Mouse (Mus musculus) forebrain, embryonic 14.5 days (tissue): Measurements from ENCODE around the gene Clpx. TPM values are rescaled to one million over a fixed set of nuclear protein-coding genes. Genes with fewer than 3 reads are reported as not detected.

Experiments used
- ATAC-seq: fragments of 200-750 bp; cut with Nextera tagmentation; 2 replicates; pipeline ENCODE4 v1.8.0; 2017; ENCODE audit warnings: mild to moderate bottlenecking, moderate library complexity
- DNase-seq: peaks from one replicate; pipeline ENCODE4 v3.0.0-alpha.2; 2015; ENCODE audit warnings: low spot score
- H3K27ac ChIP-seq: fragments of 300-500 bp; sonication (generic); 2 replicates; pipeline ENCODE4 v1.5.1; 2014; ENCODE audit warnings: low read depth, mild to moderate bottlenecking, control low read depth, low read length, moderate library complexity
- H3K27me3 ChIP-seq: fragments of 300-500 bp; sonication (generic); replicated peaks from 2 replicates; pipeline ENCODE4 v1.6.1; 2014; ENCODE audit warnings: low read length, control low read depth, mixed read lengths; ENCODE audit not compliant: control insufficient read depth, insufficient read depth
- H3K36me3 ChIP-seq: fragments of 300-500 bp; sonication (generic); 2 replicates; pipeline ENCODE4 v1.6.1; 2014; ENCODE audit warnings: low read length, control low read depth; ENCODE audit not compliant: control insufficient read depth, insufficient read depth
- H3K4me1 ChIP-seq: fragments of 300-500 bp; sonication (generic); 2 replicates; pipeline ENCODE4 v1.6.1; 2014; ENCODE audit warnings: antibody characterized with exemption, low read length, control low read depth; ENCODE audit not compliant: control insufficient read depth, insufficient read depth
- H3K4me2 ChIP-seq: fragments of 300-500 bp; sonication (generic); 2 replicates; pipeline ENCODE4 v1.6.1; 2014; ENCODE audit warnings: mild to moderate bottlenecking, control low read depth, low read length
- H3K4me3 ChIP-seq: fragments of 300-500 bp; sonication (generic); 2 replicates; pipeline ENCODE4 v1.5.1; 2014; ENCODE audit warnings: low read depth, low read length, control low read depth
- H3K9ac ChIP-seq: fragments of 300-500 bp; sonication (generic); 2 replicates; pipeline ENCODE4 v1.6.1; 2014; ENCODE audit warnings: mild to moderate bottlenecking, low read length, control low read depth, moderate library complexity
- H3K9me3 ChIP-seq: fragments of 300-500 bp; sonication (generic); replicated peaks from 2 replicates; pipeline ENCODE4 v1.6.1; 2016; ENCODE audit warnings: low read length, control low read depth, mixed read lengths; ENCODE audit not compliant: control insufficient read depth
- WGBS: fragments of 180-500 bp; shearing (Covaris S2); extraction: QIAGEN DNeasy Blood & Tissue Kit; methylation state at CpG from one replicate; pipeline ENCODE4 v1.1.7; 2014; 5-methylcytosine and 5-hydroxymethylcytosine counted together
- polyA plus RNA-seq: library from polyadenylated mRNA; unstranded; fragments of >200 nt; fragmentation: Nextera tagmentation; extraction: Ambion mirVana; gene quantifications from 2 replicates; pipeline ENCODE4 v1.2.1, GENCODE M21; 2014

Clpx gene
- polyA plus RNA-seq, 1 experiment from 2014 or later: 42.2 TPM

- no peak overlapping the region for H3K27ac ChIP-seq
- peaks cover 14% of the 10 kb centered on the region for H3K4me1 ChIP-seq
- no peaks in the 10 kb centered on the region for H3K9me3 ChIP-seq
- H3K27me3 ChIP-seq: no peaks in the 10 kb centered on the region
- peak overlapping the region; percentile 95 for H3K4me2 ChIP-seq
- ATAC-seq (no peak), DNase-seq (no peak)
- 49% methylated on average over 8 of the region's 8 CpGs for WGBS
- H3K9ac ChIP-seq: peak overlapping the region; percentile 93
- H3K4me3 ChIP-seq: peak overlapping the region; percentile 96
- H3K36me3 ChIP-seq: no peaks in the 10 kb centered on the region
These were observed 53.2 kb downstream of the Clpx start for GRCm38 (mm10) chr9:65347112-65347850.

- Histone ChIP-seq H3K9ac (no peak overlapping the region), H3K27ac (no peak overlapping the region), H3K27me3 (no peaks in the 10 kb centered on the region), H3K4me2 (no peak overlapping the region), H3K9me3 (no peaks in the 10 kb centered on the region), H3K36me3 (peaks cover 38% of the 10 kb centered on the region), H3K4me3 (no peak overlapping the region), H3K4me1 (0 out of 2 replicates have a peak, but pooled peaks cover 1% of the 10 kb centered on the region)
- ATAC-seq (no peak), DNase-seq (no peak)
- 92% methylated on average over 5 of the region's 5 CpGs for WGBS
These were observed 59.2 kb downstream of the Clpx start for GRCm38 (mm10) chr9:65353251-65353650.

DNA sequence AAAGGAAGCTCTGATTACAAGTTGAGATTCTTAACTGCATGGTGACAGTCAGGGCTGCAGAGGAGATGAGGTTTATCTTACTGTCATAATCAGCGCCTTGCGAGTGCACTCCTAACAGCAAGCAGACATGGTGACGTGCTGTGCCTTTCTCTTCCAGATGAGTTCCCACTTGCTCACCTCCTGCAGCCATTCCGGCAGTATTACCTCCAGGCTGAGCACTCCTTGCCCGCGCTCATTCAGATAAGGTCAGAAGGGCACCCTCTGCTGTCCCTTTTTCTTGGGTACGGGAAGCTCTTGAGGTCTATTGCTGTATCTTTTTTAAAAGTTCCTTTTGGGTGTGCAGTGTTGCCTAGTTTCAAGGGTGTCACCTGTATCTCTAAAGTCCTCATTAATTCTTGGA is 62.5 kb downstream of the Clpx start:
- Histone ChIP-seq H3K27me3 (no peaks in the 10 kb centered on the region), H3K4me3 (no peak overlapping the region), H3K9ac (no peak overlapping the region), H3K4me1 (no peaks in the 10 kb centered on the region), H3K4me2 (no peak overlapping the region), H3K36me3 (peaks cover 69% of the 10 kb centered on the region), H3K9me3 (no peaks in the 10 kb centered on the region), H3K27ac (no peak overlapping the region)
- no peak for ATAC-seq
- no peak for DNase-seq
- WGBS: 85% methylated on average over 7 of the region's 7 CpGs

DNA sequence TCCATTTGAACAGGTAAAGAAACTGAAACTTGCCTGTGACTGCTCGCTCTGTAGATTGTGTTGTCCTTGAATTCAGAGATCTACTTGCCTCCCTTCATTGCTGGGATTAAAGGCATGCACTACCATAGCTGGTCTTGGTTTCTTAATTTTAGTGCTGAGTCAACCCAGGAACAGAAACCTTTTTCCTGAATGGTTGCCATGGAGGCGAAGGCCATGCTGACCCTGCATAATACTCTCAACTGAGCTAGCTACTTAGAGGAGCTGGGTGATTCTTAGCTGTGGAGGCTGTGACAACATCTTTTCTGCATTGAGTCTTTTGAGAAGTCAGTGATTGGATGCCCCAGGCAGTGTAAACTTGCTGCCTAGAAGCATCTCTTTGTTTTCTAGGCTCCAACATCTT is 62.9 kb downstream of the Clpx start:
- Histone ChIP-seq H3K9ac (no peak overlapping the region), H3K27ac (no peak overlapping the region), H3K36me3 (peaks cover 73% of the 10 kb centered on the region), H3K27me3 (no peaks in the 10 kb centered on the region), H3K4me2 (no peak overlapping the region), H3K9me3 (no peaks in the 10 kb centered on the region), H3K4me3 (no peak overlapping the region), H3K4me1 (no peaks in the 10 kb centered on the region)
- DNase-seq: no peak
- 92% methylated on average over 2 of the region's 2 CpGs for WGBS
- no peak for ATAC-seq

GRCm38 (mm10) chr9:65358956-65359480 is 65.0 kb downstream of the Clpx start:
- no peak for ATAC-seq
- no peaks in the 10 kb centered on the region for H3K9me3 ChIP-seq
- H3K9ac ChIP-seq: no peak overlapping the region
- no peak for DNase-seq
- WGBS: 95% methylated on average over 1 of the region's 1 CpGs
- H3K4me1 ChIP-seq: no peaks in the 10 kb centered on the region
- H3K4me3 ChIP-seq: no peak overlapping the region
- peaks cover 82% of the 10 kb centered on the region for H3K36me3 ChIP-seq
- H3K27ac ChIP-seq: no peak overlapping the region
- no peaks in the 10 kb centered on the region for H3K27me3 ChIP-seq
- no peak overlapping the region for H3K4me2 ChIP-seq

GRCm38 (mm10) chr9:65360641-65361448 is 66.8 kb downstream of the Clpx start, which contains the start of gene Ubap1l:
Ubap1l (plus strand) TSS chr9:65361041.
- WGBS: 93% methylated on average over 16 of the region's 16 CpGs
- H3K36me3 ChIP-seq: peaks cover 76% of the 10 kb centered on the region
- H3K9me3 ChIP-seq: no peaks in the 10 kb centered on the region
- no peak within 1 kb of the TSS for H3K4me2 ChIP-seq
- H3K27ac ChIP-seq: no peak within 1 kb of the TSS
- H3K9ac ChIP-seq: no peak within 1 kb of the TSS
- no peak within 1 kb of the TSS for H3K4me3 ChIP-seq
- DNase-seq (no peak), ATAC-seq (no peak)
- H3K27me3 ChIP-seq: no peaks in the 10 kb centered on the region
- H3K4me1 ChIP-seq: no peaks in the 10 kb centered on the region

- Histone ChIP-seq H3K9me3 (no peaks in the 10 kb centered on the region), H3K4me3 (no peak overlapping the region), H3K27ac (no peak overlapping the region), H3K36me3 (peaks cover 49% of the 10 kb centered on the region), H3K4me2 (no peak overlapping the region), H3K4me1 (no peaks in the 10 kb centered on the region), H3K27me3 (no peaks in the 10 kb centered on the region), H3K9ac (no peak overlapping the region)
- ATAC-seq: no peak
- DNase-seq: no peak
- 76% methylated on average over 9 of the region's 9 CpGs for WGBS
These were observed 69.6 kb downstream of the Clpx start for GRCm38 (mm10) chr9:65363684-65364083.

- no peaks in the 10 kb centered on the region for H3K4me1 ChIP-seq
- DNase-seq (no peak), ATAC-seq (no peak)
- H3K4me2 ChIP-seq: no peak overlapping the region
- H3K36me3 ChIP-seq: peaks cover 30% of the 10 kb centered on the region
- H3K9ac ChIP-seq: no peak overlapping the region
- no peaks in the 10 kb centered on the region for H3K9me3 ChIP-seq
- no peak overlapping the region for H3K27ac ChIP-seq
- H3K27me3 ChIP-seq: no peaks in the 10 kb centered on the region
- WGBS: 91% methylated on average over 7 of the region's 7 CpGs
- no peak overlapping the region for H3K4me3 ChIP-seq
These were observed 71.7 kb downstream of the Clpx start for GRCm38 (mm10) chr9:65365721-65366120.

DNA sequence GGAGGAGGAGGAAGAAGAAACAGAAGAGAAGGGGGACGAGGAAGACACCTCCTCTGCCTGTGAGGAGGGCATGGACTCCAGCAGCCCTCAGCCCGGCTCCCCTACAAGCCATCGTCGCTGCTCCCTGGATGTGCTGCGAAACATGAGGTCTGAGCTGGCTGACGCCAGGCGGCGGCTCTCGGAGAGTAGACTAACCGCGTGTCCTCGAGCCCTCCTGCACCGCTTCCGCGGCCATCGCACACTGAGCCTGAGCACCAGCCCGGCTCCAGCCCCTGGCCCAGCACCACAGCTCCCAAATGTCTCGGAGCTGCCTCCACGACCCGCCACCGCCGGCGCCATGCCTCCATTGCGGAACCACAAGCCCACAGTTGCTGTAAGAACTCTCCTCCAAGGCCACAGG is 77.7 kb downstream of the Clpx start:
- ATAC-seq: no peak
- H3K9ac ChIP-seq: no peak overlapping the region
- no peaks in the 10 kb centered on the region for H3K9me3 ChIP-seq
- H3K27ac ChIP-seq: no peak overlapping the region
- no peak overlapping the region for H3K4me3 ChIP-seq
- 0 out of 2 replicates have a peak, but pooled peaks cover 10% of the 10 kb centered on the region for H3K36me3 ChIP-seq
- H3K4me2 ChIP-seq: no peak overlapping the region
- DNase-seq: no peak
- H3K27me3 ChIP-seq: no peaks in the 10 kb centered on the region
- H3K4me1 ChIP-seq: no peaks in the 10 kb centered on the region
- WGBS: 85% methylated on average over 24 of the region's 24 CpGs
